Mouse (Mus musculus): ENCODE data around the gene Wbp1l.

Wbp1l gene

DNA sequence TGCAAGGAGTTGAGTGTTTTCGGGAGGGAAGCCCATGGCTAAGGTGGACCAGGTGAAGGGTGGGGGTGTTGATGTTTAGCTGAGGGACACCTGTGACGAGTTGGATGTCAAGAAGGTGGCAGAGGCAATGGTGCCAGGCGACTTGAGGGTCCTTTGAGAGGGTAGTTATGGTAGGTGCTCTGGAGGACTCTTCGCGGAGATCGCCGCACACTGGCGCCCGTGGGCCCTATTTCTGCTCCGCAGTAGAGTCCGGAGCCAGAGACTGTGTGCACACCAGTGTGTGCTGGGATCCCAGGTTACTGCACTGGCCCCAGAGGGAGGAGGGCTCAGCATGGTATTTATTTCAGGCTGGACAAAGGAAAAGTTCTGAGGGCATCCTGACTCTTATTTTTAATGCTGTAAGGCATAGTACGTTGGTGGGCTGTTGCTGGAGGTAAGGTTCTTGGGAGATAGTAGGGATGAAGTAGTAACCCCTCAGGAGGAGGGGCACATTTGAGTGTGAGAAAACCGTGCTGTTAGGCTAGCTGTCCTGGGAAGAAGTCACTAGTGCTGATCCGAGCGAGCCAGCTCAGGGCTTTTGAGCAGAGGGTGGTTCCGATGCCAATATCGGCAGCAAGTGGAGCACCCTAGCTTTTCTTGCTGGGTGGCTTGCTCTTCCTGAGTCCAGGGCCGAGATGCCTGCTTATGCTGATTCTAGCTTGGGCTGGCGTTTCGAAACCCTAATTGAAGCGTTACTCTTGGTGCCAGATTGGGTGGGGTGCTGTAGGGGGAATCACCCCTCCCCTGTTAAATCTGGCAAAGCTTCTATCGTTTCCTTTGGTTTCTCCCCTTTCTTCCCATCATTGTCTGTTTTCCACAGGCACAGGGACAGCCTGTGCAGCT lies 732 bp downstream of the Wbp1l start:
- DNase-seq, result no peak

DNA sequence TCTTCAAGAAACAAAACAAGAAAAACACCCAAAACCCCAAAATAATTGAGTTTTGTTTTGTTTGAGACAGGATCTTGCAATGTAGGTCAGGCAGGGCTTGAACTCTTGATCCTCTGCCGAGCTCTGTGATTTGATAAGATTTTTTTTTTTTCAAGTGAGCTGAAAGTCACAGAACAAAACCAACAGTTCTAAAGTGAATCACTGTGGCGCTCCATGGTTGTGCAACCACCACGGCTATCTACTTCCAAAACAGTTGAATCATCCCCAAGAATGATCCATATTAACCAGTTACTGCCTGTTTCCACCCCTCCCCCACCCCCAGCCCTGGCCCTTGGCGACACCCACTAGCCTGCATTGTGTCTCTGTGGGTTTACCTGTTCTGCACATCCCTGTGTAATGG lies 1.5 kb downstream of the Wbp1l start:
- no peak for DNase-seq

DNA sequence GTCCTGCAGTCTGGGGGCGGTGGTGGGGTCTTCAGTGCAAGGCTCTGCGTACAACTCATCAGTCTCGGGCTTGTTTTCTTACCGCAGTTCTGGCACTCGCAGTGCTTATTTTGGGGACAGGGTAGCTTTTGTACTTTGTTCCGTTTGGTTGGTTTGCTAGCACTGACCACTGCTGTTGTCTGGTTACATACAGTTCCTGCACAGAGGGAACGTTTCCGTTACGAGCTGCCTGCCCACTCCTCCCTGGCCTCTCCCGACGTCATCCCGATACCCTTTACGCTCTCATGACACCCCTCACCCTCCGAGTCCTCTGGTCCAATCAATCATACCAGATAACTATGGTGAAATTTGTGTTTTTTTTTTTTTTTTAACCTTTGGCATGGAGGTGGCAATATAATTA lies 2.6 kb downstream of the Wbp1l start:
- DNase-seq, result no peak

DNA sequence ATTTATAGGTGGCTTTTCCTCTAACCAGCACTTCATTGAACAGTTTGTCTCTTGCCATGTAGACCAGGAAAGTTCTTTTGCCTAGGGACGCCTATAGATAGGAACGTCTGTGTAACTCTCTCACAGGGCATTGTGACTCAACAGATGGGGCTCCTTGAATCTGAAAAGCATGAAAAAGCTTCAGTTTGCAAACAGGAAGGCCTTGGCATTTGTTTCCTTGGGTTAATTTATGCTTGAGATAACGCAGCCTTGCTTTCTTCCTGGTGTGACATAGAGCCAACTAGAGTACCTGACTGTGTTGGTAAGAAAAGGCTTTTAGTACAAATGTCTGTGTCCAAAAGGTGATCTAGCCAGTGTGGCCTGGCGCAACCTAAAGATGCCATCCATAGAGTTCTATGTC lies 3.5 kb downstream of the Wbp1l start:
- no peak for DNase-seq

DNA sequence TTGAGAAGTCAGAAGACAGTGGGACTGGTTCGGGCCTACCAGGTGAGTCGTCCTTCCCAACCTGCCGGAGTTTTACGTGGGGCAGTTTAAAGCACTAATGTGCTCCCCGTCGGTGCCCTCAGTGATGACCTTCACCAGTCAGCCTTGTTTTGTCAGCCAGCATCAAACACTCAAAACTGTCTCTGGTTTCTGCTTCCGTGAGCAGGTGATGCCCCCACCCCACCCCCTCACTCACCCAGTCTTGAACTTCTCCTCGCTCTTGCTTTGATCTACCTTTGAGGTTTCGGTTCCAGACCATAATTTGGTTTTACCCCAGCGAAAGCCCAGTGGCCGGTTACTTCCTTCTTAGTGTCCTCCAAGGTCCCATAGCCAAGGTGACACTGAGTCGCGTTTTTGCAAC lies 7.8 kb downstream of the Wbp1l start:
- DNase-seq, result peak; percentile 30

DNA sequence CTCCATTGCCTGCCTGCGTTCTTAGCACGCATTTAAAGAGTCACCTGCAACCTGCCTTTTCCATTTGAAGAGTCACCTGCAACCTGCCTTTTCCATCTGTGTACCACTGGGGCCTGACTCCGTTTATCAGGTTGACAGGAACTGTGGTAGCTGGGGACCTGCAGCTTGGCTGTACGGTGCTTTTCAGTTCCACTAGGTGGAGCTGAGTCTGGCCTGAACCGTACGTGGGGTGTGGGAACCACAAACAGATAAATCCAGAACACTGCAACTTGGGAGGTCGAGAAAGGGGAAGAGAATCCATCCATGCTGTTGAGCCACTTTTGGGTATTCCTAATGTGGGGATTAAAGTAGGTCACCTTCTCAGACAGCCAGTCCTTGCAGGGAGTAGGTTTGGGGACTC lies 8.5 kb downstream of the Wbp1l start:
- peak; percentile 59 for DNase-seq

DNA sequence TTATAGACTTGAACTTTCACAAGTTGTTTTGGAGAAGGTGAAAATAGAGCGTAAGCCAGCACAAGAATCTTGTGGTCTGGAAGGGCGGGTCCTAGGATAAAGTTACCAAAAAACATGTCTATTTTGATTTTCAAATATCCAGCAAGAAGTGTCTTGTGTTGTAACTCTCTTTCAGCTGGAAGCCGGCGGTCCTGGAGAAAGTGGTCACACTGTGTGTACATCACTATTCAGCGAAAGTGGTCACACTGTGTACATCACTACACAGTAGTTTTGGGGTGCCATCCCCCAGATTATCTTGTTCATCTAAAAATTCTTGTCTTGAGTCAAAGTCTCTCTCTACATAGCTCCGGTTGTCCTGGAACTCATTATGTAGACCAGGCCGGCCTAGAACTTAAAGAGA lies 9.3 kb downstream of the Wbp1l start:
- DNase-seq, result no peak

DNA sequence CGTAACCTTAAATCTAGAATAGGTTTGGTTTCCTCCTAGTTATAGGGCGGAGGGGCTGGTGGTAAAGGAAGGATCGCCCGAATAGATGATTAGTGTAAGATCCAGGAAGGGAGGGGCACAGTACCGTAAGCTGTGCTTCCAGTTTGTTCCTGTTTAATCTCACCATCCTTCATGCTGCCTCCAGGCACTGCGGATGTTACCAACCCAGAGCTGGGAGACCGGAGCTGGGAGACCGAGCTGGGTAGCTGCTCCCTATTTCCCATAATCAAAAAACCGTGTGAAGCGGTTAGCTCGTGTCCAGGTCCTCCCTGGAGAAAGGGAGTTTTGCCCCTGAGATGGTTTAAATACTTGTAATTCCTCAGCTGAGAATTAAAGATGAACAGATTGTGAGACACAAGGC lies 17.5 kb downstream of the Wbp1l start:
- no peak for DNase-seq

DNA sequence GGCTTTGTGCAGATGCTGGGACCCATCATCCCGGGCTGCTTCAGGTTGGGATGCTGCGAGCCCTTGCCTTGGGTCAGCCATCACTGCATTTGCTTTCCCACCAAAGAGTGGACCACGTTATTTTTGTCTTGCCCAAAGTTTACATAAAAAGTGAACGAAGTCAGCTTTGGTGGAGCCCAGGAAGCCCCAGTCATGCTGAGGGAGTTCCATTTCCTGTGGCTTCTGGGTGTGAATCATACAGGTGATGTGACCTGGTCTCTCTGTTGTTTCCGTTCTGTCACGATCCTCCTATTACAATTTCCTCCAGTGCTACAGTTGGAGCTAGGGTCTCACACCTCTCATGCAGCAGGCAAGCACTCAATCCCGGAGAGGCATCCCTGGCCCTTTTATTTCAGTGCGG lies 18.5 kb downstream of the Wbp1l start:
- no peak for DNase-seq

DNA sequence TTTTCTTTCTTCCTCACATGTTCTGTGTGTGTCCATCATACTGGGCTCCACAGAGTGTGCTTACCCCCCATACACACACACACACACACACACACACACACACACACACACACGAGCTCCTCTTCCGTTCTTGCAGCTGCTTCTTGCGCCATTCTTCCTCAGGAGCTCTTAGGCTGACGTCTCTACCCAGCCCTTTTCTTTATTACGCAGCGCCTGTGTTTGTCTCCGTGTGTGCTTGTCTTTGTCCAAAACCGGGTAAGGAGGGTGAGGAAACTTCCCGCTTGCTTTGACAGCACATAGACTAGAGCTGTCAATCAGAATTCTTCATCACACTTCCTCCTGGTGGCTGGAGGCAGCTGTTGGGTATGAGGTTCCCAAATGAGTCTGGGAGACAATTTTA lies 19.4 kb downstream of the Wbp1l start:
- no peak for DNase-seq

DNA sequence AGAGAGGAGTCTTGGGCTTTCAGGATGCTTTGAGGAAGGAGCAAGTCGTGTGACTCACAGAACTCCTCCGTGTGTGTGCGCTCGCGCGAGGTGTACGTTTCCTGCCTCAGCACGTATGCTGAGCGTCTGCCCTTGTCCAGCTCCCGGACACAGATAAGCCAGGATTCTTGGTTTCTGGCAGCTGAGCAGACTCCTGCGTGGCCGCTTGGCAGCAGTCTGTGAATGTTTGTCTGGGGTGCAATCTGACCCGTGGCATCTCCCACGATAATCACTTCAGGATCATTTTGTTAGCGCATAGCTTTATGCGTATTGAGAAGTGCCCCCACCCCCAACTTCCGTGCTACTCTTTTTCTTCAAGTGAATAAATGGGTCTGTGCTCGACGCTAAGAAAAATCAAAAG lies 20.1 kb downstream of the Wbp1l start:
- DNase-seq, result no peak

DNA sequence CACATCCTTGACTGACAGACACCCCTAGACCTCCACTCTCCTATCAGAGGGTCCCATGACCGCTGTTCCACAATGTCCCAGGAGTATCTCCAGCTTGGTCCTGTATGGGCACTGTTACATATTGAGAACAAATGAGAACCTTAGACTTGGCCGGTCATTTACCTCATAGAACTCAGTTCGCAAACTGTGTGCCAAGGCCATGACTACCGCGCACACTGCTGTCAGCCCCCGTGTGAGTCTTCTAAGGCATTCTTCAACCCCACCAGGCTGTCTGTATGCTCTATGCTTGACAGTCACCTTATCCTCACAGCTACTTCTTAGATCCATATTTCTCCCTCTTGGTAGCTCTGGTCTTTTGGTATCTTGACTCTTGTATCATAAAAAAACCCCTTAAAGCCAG lies 20.6 kb downstream of the Wbp1l start:
- DNase-seq, result no peak

DNA sequence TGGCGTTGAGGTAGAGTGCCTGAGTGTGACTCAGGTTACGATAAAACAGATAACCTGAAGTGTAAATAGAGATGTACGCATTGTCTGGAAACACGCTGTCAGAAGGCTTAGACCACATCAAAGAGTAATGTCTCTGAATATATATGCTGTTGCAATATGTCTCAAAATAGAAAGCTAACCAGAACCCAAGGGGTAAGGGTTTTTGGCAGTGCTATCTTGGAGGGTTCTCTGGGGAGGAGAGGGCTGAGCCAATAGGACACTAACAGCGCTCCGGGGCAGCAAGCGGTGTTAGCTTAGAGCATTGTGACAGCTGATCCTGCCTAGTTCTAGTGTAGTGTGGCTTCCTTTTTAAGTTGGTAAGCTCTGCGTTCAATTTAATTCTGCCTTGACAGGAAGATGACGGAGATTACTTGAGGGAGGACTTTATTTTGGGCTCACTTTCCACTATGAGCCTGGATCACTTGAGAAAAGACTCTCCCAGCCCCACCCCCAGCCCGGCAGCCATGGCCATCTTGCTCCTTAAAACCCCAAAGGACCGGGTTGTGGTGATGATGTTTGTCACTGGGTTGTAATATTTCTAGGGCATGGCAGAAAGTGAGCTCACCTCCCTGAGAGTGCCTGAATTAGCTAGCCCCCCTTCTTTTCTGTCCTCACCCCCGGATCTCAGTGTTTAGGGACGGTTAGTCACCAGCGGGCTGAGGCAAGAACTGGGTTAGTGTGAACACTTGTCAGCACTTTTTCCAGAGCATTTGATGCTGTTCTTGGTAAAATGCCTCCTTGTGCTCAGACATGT lies 21.3 kb downstream of the Wbp1l start:
- no peak for DNase-seq

DNA sequence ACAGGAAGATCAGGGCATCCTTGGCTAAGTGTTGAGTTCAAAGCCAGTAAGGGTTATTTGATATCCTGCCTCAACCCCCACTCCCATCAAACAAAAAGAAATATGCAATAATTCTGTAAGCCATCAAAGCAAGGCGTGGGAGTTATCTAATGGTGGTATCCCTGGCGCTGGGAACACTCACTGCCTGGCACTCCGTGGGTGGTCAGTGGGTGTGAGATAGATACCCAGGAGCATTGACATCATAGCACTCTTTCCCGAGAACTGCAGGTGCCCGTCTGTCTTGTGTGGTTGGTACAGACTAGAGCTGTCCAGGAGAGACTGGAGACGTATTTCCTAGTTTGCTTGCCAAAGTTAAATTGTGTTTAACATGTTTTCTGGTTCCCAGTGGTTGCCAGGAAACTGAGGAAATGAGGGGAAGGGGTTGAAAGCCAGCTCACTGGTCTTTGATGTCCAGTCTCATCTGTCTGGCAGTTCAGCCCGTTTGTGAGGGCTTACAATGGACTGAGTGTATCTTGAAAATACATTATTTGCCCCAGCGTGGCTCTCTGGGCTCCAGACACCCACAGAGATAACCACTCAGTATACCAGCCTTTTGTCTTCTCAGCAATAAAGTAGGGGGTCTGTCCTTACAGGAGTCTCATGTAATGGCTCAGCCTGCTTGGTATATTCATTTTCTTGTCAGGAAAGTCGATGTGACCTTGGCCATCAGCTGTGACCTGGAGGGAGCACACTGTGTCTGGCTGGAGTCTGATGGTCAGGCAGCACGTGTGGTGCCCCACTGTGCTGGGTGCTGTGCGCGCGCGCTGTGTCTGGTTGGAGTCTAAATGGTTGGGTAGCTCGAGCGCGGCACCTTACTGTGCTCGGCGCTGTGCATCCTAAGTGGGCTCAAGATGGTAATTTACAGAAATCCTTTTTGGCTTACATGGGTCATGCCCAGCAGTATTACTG lies 22.6 kb downstream of the Wbp1l start:
- DNase-seq, result no peak

DNA sequence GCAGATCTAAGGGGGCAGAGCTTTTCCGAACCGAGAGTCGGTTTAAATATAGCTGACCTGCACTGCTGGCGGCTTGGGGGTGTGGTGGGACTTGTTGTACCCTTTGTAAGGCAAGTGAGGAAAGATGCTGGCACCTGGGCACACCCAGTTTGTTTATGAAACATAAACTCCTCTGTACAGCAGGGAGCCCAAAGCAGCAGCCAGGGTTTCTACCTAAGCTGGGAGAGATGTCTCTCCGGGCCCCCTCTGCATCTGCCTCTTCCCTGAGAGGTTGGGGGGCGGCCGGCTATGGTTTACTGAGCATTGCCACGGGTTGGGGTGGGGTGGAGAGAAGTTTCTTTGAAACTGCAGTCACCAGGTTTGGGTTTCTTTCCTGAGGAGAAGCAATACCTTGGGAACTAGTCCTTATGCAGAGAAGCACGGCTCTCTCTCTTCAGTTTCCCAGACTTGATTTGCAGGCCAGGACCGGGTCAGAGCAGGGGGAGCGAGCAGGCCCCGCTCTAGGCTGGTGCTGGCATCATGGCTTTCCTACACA lies 23.8 kb downstream of the Wbp1l start:
- DNase-seq, result no peak

DNA sequence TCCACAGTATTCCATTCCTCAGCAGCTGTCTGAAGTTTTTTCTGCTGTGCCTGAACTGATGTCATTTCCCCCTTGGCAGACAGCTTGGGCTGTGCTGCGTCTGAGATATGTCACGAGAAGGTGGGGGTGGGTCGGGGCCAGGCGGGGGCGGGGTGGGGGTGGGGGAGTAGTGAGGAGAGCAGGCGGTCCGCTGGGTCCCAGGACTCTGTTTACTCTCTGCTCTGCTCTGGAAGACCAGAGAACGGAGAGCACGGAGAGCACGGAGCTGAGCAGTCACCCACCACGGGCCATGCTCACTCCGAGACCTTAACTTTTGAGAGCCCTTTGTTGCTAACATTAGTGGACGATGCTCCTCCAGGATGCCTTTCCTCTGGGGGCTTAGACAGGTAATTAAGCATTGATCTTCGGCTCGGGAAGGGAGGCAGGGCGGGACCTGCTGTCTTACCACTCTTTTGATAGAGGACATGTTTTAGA lies 24.3 kb downstream of the Wbp1l start:
- no peak for DNase-seq

DNA sequence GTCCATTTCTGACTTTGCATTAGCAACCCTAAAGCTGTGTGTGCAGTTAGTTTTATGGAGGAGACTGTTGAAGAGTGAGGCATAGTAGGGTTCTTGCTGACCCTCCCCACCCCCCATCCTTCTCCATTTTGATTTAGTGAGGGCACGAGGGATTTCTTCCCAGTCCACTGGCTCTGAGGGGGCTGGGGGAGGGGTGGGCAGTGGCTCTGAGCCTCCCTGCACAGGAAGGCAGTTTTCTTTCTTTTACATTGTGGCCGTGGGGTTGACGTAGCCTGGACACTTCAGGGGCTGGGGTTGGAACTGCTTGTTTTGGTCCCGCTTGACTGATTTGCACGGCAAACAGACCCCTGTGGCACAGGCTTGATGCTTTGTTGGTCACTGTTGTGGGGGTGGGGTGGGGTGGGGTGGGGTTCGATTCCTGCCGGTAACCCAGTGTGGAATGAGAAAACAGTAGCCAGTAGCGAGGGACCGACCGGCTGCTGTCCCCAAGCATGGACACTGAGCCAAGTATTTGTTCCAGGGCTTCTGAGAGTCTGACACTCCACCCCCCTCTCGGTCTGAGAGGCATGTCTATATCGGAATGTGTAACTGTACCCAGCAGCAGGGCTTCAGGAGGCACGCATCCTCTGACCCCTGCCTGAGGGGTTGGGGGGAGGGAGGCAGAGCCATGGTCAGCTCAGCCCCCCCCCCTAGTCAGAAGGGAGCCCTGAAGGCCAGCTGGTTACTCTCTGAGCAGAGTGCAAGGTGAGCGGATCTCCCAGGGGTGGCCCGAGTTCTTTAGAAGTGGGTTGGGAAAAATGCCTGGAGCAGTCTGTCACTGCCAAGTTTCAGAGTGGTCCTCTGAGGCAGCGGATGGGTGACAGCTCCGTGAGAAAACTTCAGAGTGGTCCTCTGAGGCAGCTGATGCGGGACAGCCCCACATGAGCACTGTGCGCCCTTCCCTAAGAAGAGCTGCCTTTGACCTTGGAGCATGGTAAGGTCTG lies 25.2 kb downstream of the Wbp1l start:
- no peak for DNase-seq

DNA sequence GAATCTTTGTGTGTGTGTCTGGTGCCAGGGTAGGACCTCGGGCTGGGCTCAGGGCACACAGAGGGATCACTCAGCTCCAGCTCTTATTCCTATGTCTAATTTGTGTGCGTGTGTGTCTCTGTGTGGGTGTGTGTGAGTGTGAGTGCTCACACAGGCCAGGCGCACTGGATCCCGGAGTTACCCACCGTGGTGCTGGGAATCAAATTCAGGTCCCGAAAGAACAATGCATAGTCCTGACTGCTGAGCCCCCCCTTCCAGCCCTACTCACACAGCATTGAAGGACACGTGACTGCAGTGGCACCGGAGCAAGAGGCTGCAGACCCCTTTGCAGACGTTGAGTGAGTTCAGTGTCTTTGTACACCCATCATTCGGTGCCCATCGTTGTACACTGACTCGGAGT lies 26.1 kb downstream of the Wbp1l start:
- DNase-seq, result no peak

DNA sequence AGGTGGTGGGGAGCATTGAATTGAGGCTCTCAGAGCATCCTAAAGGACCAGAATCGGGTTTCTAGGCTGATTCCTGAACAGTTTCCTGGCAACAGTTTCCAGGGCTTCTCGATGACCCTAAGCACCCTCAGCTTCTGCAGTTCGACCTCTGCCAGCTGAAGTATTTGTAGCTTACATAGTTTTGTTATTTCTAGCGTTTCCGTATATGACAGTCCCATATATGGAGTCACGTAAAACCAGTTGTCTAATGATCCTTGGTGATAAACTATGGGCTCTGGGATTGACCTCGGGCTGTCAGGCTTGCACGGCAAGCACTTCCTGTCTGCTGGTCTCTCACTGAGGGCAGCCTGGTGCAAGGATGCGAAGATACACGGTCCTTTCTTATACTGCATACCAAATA lies 26.6 kb downstream of the Wbp1l start:
- no peak for DNase-seq

DNA sequence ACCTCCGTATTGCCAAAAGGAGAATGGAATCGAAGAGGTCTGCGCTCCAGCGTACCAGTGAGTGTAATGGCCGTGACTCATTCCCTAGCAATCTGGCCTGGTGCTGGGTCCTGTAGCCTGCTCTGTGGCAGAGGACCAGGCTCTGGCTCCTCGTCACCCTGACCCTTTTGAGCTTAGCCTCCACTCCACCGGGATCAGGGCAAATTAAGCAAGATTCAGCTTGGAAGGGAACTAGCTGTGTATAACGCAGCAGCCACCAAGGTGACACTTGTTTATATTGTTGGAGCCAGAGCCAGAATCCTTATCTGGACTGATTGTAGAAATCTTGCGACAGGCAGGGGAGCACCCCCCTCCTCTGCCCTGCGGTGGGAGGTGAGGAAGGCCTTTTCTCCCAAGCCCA lies 29.5 kb downstream of the Wbp1l start:
- no peak for DNase-seq

DNA sequence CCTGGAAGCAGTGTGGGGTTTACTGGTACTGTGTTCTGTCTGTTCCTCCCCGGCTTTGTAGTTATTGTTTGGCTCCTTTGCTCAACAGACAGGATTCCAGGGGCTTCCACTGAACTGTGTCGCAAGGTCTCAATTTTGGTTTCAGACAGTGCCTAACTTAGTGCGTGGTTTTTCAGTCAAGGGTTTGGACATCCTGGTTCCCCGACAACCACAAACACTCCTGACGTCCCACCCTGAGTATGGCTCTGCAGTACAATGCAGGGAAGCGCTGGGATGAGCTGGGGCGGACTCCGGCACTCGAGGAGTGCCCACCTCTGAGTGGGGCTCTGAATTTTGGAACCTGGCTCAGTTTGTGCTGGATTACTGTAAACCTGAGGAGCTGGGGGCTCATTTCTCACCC lies 30.9 kb downstream of the Wbp1l start:
- DNase-seq, result no peak

DNA sequence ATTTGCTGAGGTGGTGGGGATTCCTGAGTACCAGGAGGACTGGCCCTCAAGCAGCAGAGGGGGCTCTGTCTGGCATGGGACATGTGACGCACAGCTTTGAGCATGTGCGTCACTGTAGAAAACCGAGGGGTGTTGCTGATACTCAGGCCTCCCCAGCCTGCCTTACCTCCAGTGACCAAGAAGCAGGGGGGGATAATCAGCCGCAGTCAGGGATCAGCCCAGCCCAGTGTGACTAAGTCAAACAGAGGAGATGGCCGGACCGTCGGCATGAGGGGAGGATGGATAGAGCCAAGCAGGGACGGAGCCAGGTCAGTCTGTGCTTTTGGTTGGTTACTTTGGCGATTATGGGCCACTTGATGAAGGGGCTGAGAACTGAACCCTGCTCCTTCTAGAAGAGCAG lies 32.8 kb downstream of the Wbp1l start:
- no peak for DNase-seq
